Mouse (Mus musculus): ENCODE measurements around the gene Rbp3. TPM values are rescaled to one million over a fixed set of nuclear protein-coding genes. Genes with fewer than 3 reads are reported as not detected.

Rbp3 gene
- 0.03 TPM in 1 of 2 replicates, not detected in the other for polyA plus RNA-seq (2015; fragmentation: Nextera tagmentation; extraction: Ambion mirVana)

- no peak for ATAC-seq (replicated peaks; ENCODE audit: extremely low read depth, insufficient read depth, low FRiP score)
- Histone ChIP-seq H3K36me3 (ENCODE audit: control insufficient read depth, insufficient read depth) (no peaks in the 10 kb centered on the region), H3K4me1 (ENCODE audit: control insufficient read depth, insufficient read depth, low read length) (peaks cover 3% of the 10 kb centered on the region), H3K4me3 (ENCODE audit: low read length) (no peak within 1 kb of the TSS), H3K4me2 (ENCODE audit: low read depth, low read length) (no peak within 1 kb of the TSS), H3K9ac (ENCODE audit: low read length) (no peak within 1 kb of the TSS), H3K27me3 (ENCODE audit: control insufficient read depth, insufficient read depth, low read length) (no peaks in the 10 kb centered on the region; the same call in 1 of the 2 replicates), H3K9me3 (replicated peaks; ENCODE audit: control insufficient read depth, low read length) (no peaks in the 10 kb centered on the region), H3K27ac (ENCODE audit: low read length) (no peak within 1 kb of the TSS)
- WGBS: 85% methylated on average over 5 of the region's 5 CpGs
Measured at GRCm38 (mm10) chr14:33953761-33954160, at the start of gene Rbp3. Rbp3 (plus strand) TSS chr14:33954003.

- Histone ChIP-seq H3K27ac (ENCODE audit: low read length) (no peak overlapping the region), H3K4me2 (ENCODE audit: low read depth, low read length) (no peak overlapping the region), H3K9me3 (replicated peaks; ENCODE audit: control insufficient read depth, low read length) (peaks cover 4% of the 10 kb centered on the region; the same call in 1 of the 2 replicates), H3K9ac (ENCODE audit: low read length) (no peak overlapping the region), H3K4me1 (ENCODE audit: control insufficient read depth, insufficient read depth, low read length) (no peaks in the 10 kb centered on the region), H3K36me3 (ENCODE audit: control insufficient read depth, insufficient read depth) (no peaks in the 10 kb centered on the region), H3K4me3 (ENCODE audit: low read length) (no peak overlapping the region), H3K27me3 (ENCODE audit: control insufficient read depth, insufficient read depth, low read length) (no peaks in the 10 kb centered on the region; the same call in 1 of the 2 replicates)
- ATAC-seq (replicated peaks; ENCODE audit: extremely low read depth, insufficient read depth, low FRiP score): no peak
Measured at GRCm38 (mm10) chr14:33904851-33905250, 49.0 kb upstream of the Rbp3 start.

DNA sequence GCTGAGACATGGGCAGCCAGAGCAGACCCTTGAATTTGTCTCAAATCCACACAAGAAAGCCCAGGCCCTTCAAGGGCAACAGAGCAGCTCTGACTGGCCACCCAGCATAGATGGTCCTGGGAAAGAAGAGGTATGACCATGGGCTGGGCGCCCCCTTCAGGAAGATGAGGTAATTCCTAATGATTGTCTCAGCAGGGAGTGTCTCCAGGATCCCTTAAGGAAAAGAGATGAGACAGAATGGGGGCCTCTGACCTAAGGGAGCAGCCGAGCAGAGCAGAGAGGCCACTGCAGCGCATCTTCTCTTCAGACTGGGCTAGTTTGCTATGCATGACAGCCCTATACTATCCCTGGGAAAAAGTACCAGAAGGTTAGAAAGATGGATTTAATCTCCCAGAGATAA lies 40.1 kb upstream of the Rbp3 start:
- peaks cover 6% of the 10 kb centered on the region; the same call in 1 of the 2 replicates for H3K27me3 ChIP-seq (ENCODE audit: control insufficient read depth, insufficient read depth, low read length)
- no peak overlapping the region for H3K4me3 ChIP-seq (ENCODE audit: low read length)
- H3K4me2 ChIP-seq (ENCODE audit: low read depth, low read length): no peak overlapping the region
- ATAC-seq (replicated peaks; ENCODE audit: extremely low read depth, insufficient read depth, low FRiP score): no peak
- no peaks in the 10 kb centered on the region for H3K36me3 ChIP-seq (ENCODE audit: control insufficient read depth, insufficient read depth)
- 26% methylated on average over 3 of the region's 3 CpGs for WGBS
- no peak overlapping the region for H3K27ac ChIP-seq (ENCODE audit: low read length)
- H3K9ac ChIP-seq (ENCODE audit: low read length): no peak overlapping the region
- no peaks in the 10 kb centered on the region for H3K4me1 ChIP-seq (ENCODE audit: control insufficient read depth, insufficient read depth, low read length)
- H3K9me3 ChIP-seq (replicated peaks; ENCODE audit: control insufficient read depth, low read length): no peaks in the 10 kb centered on the region

DNA sequence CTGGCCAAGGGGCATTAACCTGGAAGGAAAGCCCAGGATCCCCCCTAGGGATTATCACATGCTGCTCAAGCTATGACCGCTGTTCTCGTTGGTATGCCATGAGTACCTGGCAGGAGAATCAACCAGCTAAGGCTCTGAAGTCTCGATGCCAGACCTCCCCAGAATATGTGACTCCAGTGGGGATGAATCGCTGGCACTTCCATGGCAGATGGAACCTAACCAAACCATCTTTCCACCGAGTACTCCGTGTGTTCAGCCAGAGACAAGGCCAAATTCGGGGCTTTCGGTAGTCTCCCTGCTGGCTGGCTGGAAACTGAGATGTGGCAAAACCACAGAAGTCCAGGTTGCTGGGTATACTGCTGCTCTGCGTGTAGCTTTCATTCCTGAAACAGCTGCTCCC lies 39.6 kb upstream of the Rbp3 start:
- Histone ChIP-seq H3K27ac (ENCODE audit: low read length) (no peak overlapping the region), H3K36me3 (ENCODE audit: control insufficient read depth, insufficient read depth) (no peaks in the 10 kb centered on the region), H3K4me2 (ENCODE audit: low read depth, low read length) (no peak overlapping the region), H3K4me3 (ENCODE audit: low read length) (no peak overlapping the region), H3K9ac (ENCODE audit: low read length) (no peak overlapping the region), H3K9me3 (replicated peaks; ENCODE audit: control insufficient read depth, low read length) (no peaks in the 10 kb centered on the region), H3K27me3 (ENCODE audit: control insufficient read depth, insufficient read depth, low read length) (peaks cover 6% of the 10 kb centered on the region; the same call in 1 of the 2 replicates), H3K4me1 (ENCODE audit: control insufficient read depth, insufficient read depth, low read length) (no peaks in the 10 kb centered on the region)
- no peak for ATAC-seq (replicated peaks; ENCODE audit: extremely low read depth, insufficient read depth, low FRiP score)
- 75% methylated on average over 9 of the region's 9 CpGs for WGBS

DNA sequence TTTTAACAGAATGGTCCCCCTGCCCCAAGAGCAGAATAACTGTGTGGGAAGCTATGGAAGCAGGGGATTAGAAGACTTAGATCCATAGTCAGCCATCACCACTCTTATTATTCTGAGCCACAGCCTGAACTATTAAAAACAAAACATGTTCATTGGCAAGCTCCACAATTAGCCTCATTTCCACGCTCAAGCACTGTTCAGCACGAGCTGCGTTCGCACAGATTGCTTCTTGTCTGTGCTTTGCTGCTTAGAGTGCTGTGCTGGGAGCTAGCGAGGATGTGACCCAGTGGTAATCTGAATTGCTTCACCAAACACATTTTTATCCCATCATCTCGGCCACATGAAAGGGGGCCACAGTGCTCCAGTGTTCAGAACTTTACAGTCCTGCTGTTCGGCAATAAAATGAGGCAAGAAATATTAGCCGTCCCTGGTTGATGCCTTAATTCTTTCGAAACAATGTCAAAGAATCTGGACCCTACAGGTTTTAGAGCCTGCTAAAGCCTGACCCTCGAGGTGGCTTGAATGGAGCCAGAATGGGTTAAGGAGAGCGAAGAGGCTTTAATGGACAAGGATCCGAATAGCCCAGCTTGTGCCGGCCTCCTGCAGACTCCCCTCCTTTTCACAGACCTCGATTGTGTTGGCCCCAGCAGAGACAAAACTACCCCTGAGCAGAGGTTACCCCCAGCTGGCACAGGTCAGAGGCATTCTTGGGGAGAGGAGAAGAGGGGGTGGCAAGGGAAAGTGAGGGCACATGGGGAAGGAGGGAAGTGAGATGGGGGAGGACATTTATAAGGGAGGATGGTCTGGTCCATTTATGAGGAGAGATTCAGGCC lies 32.9 kb upstream of the Rbp3 start:
- Histone ChIP-seq H3K4me1 (ENCODE audit: control insufficient read depth, insufficient read depth, low read length) (0 out of 2 replicates have a peak, but pooled peaks cover 3% of the 10 kb centered on the region), H3K36me3 (ENCODE audit: control insufficient read depth, insufficient read depth) (no peaks in the 10 kb centered on the region), H3K9me3 (replicated peaks; ENCODE audit: control insufficient read depth, low read length) (no peaks in the 10 kb centered on the region), H3K9ac (ENCODE audit: low read length) (no peak overlapping the region), H3K27me3 (ENCODE audit: control insufficient read depth, insufficient read depth, low read length) (peaks cover 49% of the 10 kb centered on the region), H3K4me2 (ENCODE audit: low read depth, low read length) (no peak overlapping the region), H3K4me3 (ENCODE audit: low read length) (no peak overlapping the region), H3K27ac (ENCODE audit: low read length) (no peak overlapping the region)
- ATAC-seq (replicated peaks; ENCODE audit: extremely low read depth, insufficient read depth, low FRiP score): no peak
- 52% methylated on average over 14 of the region's 14 CpGs for WGBS

GRCm38 (mm10) chr14:33922771-33923167 lies 31.0 kb upstream of the Rbp3 start:
- no peak overlapping the region for H3K27ac ChIP-seq (ENCODE audit: low read length)
- WGBS: 21% methylated on average over 8 of the region's 8 CpGs

GRCm38 (mm10) chr14:33923168-33924070 lies 30.4 kb upstream of the Rbp3 start, which contains the start of gene Gdf10:
Gdf10 (plus strand) TSS chr14:33923587.
- Histone ChIP-seq H3K4me2 (ENCODE audit: low read depth, low read length) (peak within 1 kb of the TSS; percentile 98), H3K9ac (ENCODE audit: low read length) (peak within 1 kb of the TSS; percentile 65), H3K27me3 (ENCODE audit: control insufficient read depth, insufficient read depth, low read length) (peaks cover 63% of the 10 kb centered on the region), H3K27ac (ENCODE audit: low read length) (no peak within 1 kb of the TSS), H3K4me3 (ENCODE audit: low read length) (peak within 1 kb of the TSS; percentile 63), H3K9me3 (replicated peaks; ENCODE audit: control insufficient read depth, low read length) (no peaks in the 10 kb centered on the region), H3K36me3 (ENCODE audit: control insufficient read depth, insufficient read depth) (no peaks in the 10 kb centered on the region), H3K4me1 (ENCODE audit: control insufficient read depth, insufficient read depth, low read length) (0 out of 2 replicates have a peak, but pooled peaks cover 3% of the 10 kb centered on the region)
- peak; percentile 67 for ATAC-seq (replicated peaks; ENCODE audit: extremely low read depth, insufficient read depth, low FRiP score)
- under 1% methylated on average over 79 of the region's 85 CpGs for WGBS

More at GRCm38 (mm10) chr14:33922771-33923167, 31.0 kb upstream of the Rbp3 start:
- Histone ChIP-seq H3K4me2 (ENCODE audit: low read depth, low read length) (peak overlapping the region; percentile 98), H3K27me3 (ENCODE audit: control insufficient read depth, insufficient read depth, low read length) (peaks cover 58% of the 10 kb centered on the region), H3K9ac (ENCODE audit: low read length) (no peak overlapping the region), H3K4me3 (ENCODE audit: low read length) (peak overlapping the region; percentile 63), H3K36me3 (ENCODE audit: control insufficient read depth, insufficient read depth) (no peaks in the 10 kb centered on the region), H3K9me3 (replicated peaks; ENCODE audit: control insufficient read depth, low read length) (no peaks in the 10 kb centered on the region), H3K4me1 (ENCODE audit: control insufficient read depth, insufficient read depth, low read length) (0 out of 2 replicates have a peak, but pooled peaks cover 3% of the 10 kb centered on the region)
- ATAC-seq (replicated peaks; ENCODE audit: extremely low read depth, insufficient read depth, low FRiP score): no peak

GRCm38 (mm10) chr14:33931853-33932252 lies 21.9 kb upstream of the Rbp3 start:
- no peak for ATAC-seq (replicated peaks; ENCODE audit: extremely low read depth, insufficient read depth, low FRiP score)
- H3K4me3 ChIP-seq (ENCODE audit: low read length): no peak overlapping the region
- H3K9me3 ChIP-seq (replicated peaks; ENCODE audit: control insufficient read depth, low read length): no peaks in the 10 kb centered on the region
- H3K9ac ChIP-seq (ENCODE audit: low read length): no peak overlapping the region
- no peak overlapping the region for H3K27ac ChIP-seq (ENCODE audit: low read length)
- H3K4me1 ChIP-seq (ENCODE audit: control insufficient read depth, insufficient read depth, low read length): no peaks in the 10 kb centered on the region
- peaks cover 43% of the 10 kb centered on the region for H3K27me3 ChIP-seq (ENCODE audit: control insufficient read depth, insufficient read depth, low read length)
- WGBS: 31% methylated on average over 17 of the region's 17 CpGs
- no peak overlapping the region for H3K4me2 ChIP-seq (ENCODE audit: low read depth, low read length)
- H3K36me3 ChIP-seq (ENCODE audit: control insufficient read depth, insufficient read depth): no peaks in the 10 kb centered on the region

Measured in heart, embryonic 16.5 days (tissue).